Mouse (Mus musculus) frontal cortex, adult 2 months (tissue): ENCODE measurements around the gene Ctnnb1. TPM values are rescaled to one million over a fixed set of nuclear protein-coding genes. Genes with fewer than 3 reads are reported as not detected.
"Not testable (repeated sequence)": the region's sequence is repeated elsewhere in the genome, so short reads cannot be mapped to it uniquely, and the experiment has no call there.

Experiments used
- DNase-seq, 2 experiments: peaks; one replicate each; pipeline ENCODE4 v3.0.0; 2022; ENCODE audit warnings: low spot score in 1 of 2; ENCODE audit errors: extremely low spot score in 1 of 2
- polyA plus RNA-seq: library from polyadenylated mRNA; depleted of rRNA; stranded (reverse); fragments of >200 nt; gene quantifications from 2 replicates; pipeline ENCODE4 v1.2.3, GENCODE M21; 2012; rRNA removed

Ctnnb1 gene
- 294 and 339 TPM in 2 replicates for polyA plus RNA-seq

DNA sequence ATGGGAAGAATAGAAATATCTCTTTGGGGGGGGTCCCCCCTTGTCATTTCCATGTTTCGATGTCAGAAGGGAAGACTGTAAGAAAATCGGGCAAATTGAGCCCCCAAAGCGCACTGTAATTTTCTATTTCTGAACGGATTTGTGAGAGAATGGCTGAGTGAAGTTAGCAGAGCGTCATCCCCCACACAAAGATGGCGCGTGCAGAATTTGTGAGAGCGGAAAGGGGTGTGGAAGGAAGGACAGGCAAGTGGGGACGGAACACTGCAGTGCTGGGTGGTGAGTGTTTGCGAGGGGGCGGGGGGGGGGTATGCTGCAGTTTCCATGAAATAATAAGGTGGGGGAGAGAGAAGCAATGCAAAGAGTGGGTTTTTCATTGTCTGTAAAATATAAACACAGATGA lies at the start of gene Ctnnb1:
Gene Ctnnb1, plus strand, starts transcription at position 136 of the 400 bp plus-strand sequence.
- DNase-seq, result no peak

- DNase-seq, result no peak
These were observed 48.7 kb upstream of the Ctnnb1 start for GRCm38 (mm10) chr9:120880286-120880685.

DNA sequence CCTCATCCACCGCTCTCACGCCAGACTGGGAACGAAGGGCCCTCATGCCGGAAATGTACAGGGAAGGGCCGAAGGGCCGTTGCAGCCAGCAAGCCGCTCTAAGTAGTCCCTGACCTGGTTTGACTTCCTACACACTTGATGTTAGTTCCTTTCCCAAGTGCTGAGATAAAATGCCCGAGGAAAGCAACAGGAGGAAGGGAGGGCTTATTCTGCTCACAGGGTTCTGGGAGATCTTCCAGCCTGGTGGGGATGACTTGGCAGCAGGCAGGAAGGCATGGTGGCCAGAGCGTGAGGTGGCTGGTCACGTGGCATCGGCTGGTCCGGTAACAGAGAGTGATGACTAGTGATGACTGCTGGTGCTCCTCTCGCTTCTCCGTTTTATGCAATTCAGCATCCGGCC lies 47.9 kb upstream of the Ctnnb1 start:
- DNase-seq, result no peak

- DNase-seq, result no peak
These were observed 47.2 kb upstream of the Ctnnb1 start for GRCm38 (mm10) chr9:120881839-120882238.

DNA sequence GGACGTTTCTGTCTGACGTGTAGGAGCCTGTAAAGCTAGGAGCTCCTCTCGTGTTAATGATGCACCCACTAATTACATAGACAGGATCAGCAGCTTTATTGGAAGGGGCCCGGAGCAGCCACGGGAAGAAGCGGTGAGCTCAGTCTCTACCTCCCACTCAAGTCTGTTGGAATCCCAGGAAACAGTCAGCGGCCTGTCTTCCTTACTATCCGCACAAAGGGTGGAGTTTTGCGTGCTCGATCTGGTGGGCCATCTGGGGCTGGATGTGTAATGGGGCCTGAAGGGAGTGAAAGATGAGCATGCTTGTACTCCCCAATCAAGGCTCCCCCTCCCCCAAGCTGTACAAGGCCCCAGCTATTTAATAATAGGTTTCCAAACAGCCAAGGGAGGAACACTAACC lies 44.3 kb upstream of the Ctnnb1 start:
- DNase-seq, result no peak

GRCm38 (mm10) chr9:120887631-120888030 lies 41.4 kb upstream of the Ctnnb1 start:
- DNase-seq, result no peak

GRCm38 (mm10) chr9:120893435-120893834 lies 35.6 kb upstream of the Ctnnb1 start:
- no peak for DNase-seq

GRCm38 (mm10) chr9:120893971-120894370 lies 35.0 kb upstream of the Ctnnb1 start:
- no peak for DNase-seq

DNA sequence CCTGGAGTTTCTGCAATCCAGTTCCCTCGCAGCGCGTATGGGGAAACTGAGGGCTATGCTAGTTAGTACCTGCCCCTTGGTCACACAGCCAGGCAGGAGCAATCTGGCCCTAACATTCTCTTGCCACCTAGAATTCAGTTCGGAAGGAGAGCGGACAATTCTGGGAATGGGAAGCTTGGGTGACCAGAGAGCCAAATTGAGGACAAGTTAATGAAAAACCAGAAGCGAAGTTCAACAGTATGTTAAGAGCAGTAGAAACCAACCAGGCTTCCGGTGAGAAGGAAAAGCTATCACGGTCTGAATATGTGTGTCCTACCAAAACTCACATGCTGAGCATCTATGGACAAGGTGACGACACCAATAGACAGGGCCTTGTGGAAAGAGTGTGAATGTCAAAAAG lies 34.6 kb upstream of the Ctnnb1 start:
- no peak for DNase-seq

GRCm38 (mm10) chr9:120896502-120896901 lies 32.5 kb upstream of the Ctnnb1 start:
- DNase-seq, result no peak

GRCm38 (mm10) chr9:120897269-120897668 lies 31.7 kb upstream of the Ctnnb1 start:
- DNase-seq, result no peak

DNA sequence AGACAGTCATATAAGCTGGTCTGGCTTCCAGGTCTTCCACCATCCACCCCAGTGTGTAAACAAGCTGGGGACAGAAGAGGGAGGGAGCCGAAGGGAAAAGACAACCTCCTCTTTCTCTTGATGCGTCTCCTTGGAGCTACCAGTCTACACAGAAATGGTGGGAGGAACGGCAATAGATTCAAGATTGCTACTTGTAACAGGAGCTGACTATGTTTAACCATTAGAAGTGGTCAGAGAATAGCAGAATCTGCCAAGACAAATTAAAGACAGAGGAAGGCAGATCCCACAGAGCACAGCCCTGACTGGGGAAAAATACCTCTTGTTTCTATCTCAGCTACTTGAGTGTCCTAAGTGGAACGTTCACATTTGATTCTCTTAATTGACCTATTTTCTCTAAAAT lies 29.2 kb upstream of the Ctnnb1 start:
- DNase-seq, result no peak

DNA sequence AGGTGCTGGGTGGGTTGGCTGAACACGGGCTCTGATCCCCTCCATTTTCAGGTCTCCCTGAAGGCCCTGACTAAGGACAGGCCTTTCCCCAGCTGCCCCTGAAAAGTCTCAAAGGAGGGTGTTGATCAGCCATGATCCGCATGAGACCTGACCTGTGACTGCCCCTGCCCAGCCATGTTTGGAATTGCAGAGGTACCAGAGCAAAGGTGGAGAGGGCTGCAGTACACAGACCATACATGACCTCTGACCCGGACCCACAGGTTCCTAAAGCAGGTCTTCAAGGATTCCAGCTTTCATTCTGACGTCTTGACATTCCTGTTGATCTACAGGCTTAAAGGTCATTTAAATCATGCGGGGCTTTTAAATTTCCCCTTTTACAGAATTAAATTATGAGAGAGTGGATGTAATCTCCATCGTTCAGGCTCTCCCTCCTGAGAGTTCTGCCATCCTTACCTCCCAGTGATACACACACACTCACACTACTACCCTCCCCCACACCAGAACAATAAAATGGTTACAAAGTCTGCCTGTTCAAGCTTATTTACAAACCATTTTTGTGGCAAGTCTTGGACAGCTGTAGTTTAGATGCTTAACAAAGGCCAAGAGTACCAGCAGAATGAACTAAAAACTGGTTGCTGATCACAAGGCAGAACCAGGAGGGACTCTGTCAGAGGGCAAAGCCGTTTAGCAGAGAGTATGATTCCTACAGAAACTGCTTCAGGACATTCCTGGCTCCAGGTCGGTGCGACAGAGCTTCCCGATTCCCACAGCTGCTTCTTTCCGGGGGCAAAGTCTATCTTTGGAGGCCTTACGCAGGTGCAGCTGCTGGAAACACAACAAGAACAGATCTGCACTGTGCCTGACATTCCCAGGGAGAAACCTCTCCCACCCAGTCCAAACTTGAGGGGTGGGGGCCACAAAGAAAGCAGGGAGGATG lies 28.4 kb upstream of the Ctnnb1 start:
- DNase-seq, result no peak

GRCm38 (mm10) chr9:120902562-120902961 lies 26.5 kb upstream of the Ctnnb1 start:
- no peak for DNase-seq

DNA sequence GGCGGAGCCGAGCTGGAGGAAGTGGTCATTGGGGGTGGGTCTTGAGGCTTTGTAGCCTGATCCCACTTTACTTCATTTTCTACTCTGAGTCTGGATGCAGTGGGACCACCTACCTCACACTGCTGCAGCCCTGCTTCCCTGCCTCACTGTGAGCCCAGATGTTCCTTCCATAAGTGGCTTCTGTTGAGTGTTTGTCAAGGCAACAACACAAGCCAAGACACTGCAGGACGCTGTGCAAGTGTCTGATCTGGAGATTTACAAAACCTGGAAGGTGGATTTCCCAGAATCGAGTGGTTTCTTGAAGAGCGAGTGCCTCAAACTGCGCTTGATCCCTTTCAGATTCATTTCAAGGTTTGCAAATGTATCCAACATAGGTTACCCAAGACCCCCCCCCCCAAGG lies 20.6 kb upstream of the Ctnnb1 start:
- DNase-seq, result no peak

- DNase-seq, result no peak
These were observed 15.9 kb upstream of the Ctnnb1 start for GRCm38 (mm10) chr9:120913152-120913551.

GRCm38 (mm10) chr9:120914429-120914828 lies 14.6 kb upstream of the Ctnnb1 start:
- DNase-seq, result no peak

- no peak for DNase-seq
These were observed 14.0 kb upstream of the Ctnnb1 start for GRCm38 (mm10) chr9:120914877-120915459.

- not testable (repeated sequence) for DNase-seq
These were observed 11.4 kb upstream of the Ctnnb1 start for GRCm38 (mm10) chr9:120917619-120918018.

DNA sequence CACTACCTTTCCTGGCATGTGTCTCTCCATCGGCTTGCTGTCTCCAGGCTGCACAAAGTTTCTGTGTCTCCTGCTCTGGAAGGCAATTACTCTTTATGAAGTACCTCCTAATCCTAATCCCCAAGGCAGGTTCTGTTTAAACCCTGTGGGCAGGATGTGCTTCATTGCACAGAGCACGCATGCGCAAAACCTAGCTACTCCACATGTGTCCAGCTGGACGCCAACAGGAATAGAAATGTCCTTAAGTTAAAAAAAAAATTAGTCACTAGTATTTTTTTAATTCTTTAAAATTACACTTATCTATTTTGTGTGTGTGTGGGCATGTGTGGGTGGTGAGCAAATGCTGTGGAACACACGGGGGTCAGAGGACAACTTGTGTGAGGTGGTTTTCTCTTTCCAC lies 10.8 kb upstream of the Ctnnb1 start:
- DNase-seq, result no peak

DNA sequence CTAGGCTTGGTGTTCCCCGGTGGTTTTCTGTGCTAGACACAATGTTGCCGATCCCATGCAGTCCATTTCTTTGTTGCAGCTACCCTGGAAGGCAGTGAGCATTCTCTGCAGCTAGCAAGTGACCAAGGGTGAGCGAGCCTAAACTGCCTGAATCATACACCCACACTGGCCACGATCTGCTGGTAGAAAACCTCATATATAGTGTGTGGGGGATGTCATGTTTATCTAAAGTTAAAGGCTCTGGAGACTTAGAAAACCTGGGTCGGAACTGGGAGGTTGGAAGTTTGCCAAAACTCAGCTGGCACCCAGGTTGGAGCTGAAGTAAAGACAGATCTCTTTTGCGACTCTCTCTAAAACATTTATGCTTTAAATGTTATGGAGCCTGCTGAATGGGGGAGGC lies 10.4 kb upstream of the Ctnnb1 start:
- peak in 1 of 2 experiments; percentile 60 for DNase-seq

DNA sequence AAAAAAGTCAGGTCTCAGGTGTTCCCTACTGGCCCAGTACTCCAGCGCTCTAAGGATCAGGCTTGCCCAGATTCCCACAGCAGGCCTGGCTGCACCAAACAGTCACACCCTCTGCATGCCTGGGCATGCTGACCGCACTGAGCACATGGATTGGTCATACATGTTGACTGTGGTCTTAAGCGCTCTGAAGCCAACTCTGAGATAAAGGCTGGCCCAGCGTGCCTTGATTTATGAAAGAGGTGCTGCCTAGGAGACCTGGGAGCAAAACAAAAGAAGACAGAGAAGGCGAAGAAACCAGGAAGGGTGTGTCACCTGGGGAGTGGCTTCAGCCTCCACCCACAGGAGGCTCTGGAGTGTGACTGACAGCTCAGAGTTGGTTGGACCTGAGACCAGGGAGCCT lies 9.9 kb upstream of the Ctnnb1 start:
- DNase-seq, result no peak
